Mouse (Mus musculus): ENCODE results near the gene Rab36. TPM values are rescaled to one million over a fixed set of nuclear protein-coding genes. Genes with fewer than 3 reads are reported as not detected.
"Not testable (repeated sequence)": the region's sequence is repeated elsewhere in the genome, so short reads cannot be mapped to it uniquely, and the experiment has no call there.

The Rab36 gene
- polyA plus RNA-seq, 1 experiment from 2014 or later = 6.2 TPM

DNA sequence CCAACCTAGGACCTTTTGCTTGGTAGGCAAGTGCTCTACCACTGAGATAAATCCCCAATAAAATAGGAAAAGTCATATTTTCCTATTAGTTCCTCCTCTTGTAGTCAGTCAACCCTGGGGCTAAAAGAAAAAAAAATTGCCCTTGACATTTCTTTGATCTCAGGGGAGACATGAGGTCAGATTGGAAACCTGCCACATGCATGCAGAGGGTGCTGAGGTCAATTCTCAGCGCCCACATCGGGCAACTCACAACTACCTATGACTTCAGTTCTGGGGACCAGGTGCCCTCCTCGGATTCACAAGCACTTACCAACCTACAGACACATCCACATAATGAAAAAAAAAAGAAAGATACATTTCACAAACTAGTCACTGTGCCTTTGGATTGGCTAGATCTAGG lies 6.6 kb upstream of the Rab36 start:
- Histone ChIP-seq H3K9me3 (ENCODE audit: control insufficient read depth, low read length) (no peaks in the 10 kb centered on the region), H3K27me3 (ENCODE audit: control insufficient read depth, insufficient read depth, low read length) (no peaks in the 10 kb centered on the region; the same call in 1 of the 2 replicates), H3K4me1 (ENCODE audit: control insufficient read depth, insufficient read depth, low read length) (peaks cover 8% of the 10 kb centered on the region; the same call in 1 of the 2 replicates), H3K9ac (ENCODE audit: low read length) (no peak overlapping the region), H3K4me2 (no peak overlapping the region), H3K4me3 (ENCODE audit: low read depth, low read length) (no peak overlapping the region), H3K36me3 (ENCODE audit: control insufficient read depth, insufficient read depth, low read length) (no peaks in the 10 kb centered on the region), H3K27ac (ENCODE audit: low read depth, low read length) (no peak overlapping the region)
- DNase-seq (ENCODE audit: low spot score, missing footprints) (no peak), ATAC-seq (ENCODE audit: low FRiP score) (no peak)
- 92% methylated on average over 3 of the region's 3 CpGs for WGBS

DNA sequence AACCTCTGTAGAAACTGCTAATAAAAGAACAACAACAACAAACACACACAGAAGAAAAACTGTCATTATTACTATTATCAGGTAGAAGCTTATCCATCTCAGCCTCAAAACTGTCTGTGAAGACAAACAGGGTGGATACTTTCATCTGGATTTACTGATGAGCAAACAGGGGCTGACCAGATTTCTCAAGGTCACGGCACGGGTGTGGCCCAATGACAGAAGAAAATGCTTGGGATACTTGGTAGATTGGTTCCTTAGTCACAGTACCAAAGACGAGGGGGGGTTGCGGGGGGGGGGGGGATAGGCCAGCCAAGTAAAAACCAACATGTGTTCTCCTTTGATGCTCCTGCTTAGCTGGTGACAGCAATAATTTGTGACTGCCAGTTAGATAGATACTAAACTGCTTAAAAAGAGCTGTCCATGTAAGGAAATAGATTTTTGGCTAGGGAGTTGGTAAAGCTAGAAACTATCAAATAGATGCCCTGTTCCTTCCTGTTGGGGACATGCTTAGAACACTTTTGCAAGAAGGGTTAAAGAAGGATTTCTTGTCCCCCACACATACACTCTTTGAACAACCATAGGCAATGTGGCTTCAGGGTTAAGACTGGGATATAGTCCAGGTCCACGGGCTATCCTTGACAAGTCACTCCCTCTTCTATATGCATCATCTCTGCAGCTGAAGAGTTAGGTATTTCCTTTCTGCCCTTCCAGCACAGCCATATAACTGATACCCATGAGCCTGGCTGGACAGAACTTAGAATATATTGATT lies 5.3 kb upstream of the Rab36 start:
- H3K27ac ChIP-seq (ENCODE audit: low read depth, low read length) = no peak overlapping the region

DNA sequence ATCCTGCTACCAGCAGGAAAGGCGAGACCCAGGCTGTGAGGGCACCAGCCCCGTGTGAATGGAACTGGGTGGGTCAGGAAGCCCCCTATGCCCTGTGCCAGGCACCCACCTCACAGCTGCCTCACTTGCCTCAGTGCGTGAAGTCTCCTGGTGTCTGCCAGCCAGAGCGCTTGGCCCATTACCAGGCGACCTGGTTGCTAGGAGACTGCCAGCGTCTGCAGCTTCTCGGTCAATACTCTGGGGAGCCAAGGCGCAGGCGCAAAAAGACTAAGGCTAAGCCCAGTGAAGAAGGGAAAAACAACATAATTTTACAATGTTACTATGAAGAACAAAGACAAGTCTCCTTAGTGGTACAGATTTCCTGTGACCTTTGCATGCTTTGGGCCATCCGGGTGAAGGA lies 4.5 kb upstream of the Rab36 start, which contains the start of gene Rsph14:
Rsph14 (minus strand) TSS at position 192 of the 400 bp plus-strand sequence.
- Histone ChIP-seq H3K4me2 (peak within 1 kb of the TSS; percentile 12; the same call in 1 of the 2 replicates), H3K4me3 (ENCODE audit: low read depth, low read length) (no peak within 1 kb of the TSS), H3K27ac (ENCODE audit: low read depth, low read length) (no peak within 1 kb of the TSS), H3K27me3 (ENCODE audit: control insufficient read depth, insufficient read depth, low read length) (no peaks in the 10 kb centered on the region; the same call in 1 of the 2 replicates), H3K36me3 (ENCODE audit: control insufficient read depth, insufficient read depth, low read length) (no peaks in the 10 kb centered on the region), H3K9ac (ENCODE audit: low read length) (no peak within 1 kb of the TSS), H3K4me1 (ENCODE audit: control insufficient read depth, insufficient read depth, low read length) (peaks cover 11% of the 10 kb centered on the region), H3K9me3 (ENCODE audit: control insufficient read depth, low read length) (no peaks in the 10 kb centered on the region)
- WGBS = 28% methylated on average over 10 of the region's 10 CpGs
- DNase-seq (ENCODE audit: low spot score, missing footprints) (peak; percentile 92), ATAC-seq (ENCODE audit: low FRiP score) (peak; percentile 25)

More for the DNA sequence above, 5.3 kb upstream of the Rab36 start:
- Histone ChIP-seq H3K4me2 (no peak overlapping the region), H3K4me3 (ENCODE audit: low read depth, low read length) (no peak overlapping the region), H3K4me1 (ENCODE audit: control insufficient read depth, insufficient read depth, low read length) (peaks cover 8% of the 10 kb centered on the region; the same call in 1 of the 2 replicates), H3K36me3 (ENCODE audit: control insufficient read depth, insufficient read depth, low read length) (no peaks in the 10 kb centered on the region), H3K9me3 (ENCODE audit: control insufficient read depth, low read length) (no peaks in the 10 kb centered on the region), H3K27me3 (ENCODE audit: control insufficient read depth, insufficient read depth, low read length) (no peaks in the 10 kb centered on the region; the same call in 1 of the 2 replicates), H3K9ac (ENCODE audit: low read length) (no peak overlapping the region)
- ATAC-seq (ENCODE audit: low FRiP score) (no peak), DNase-seq (ENCODE audit: low spot score, missing footprints) (no peak)
- WGBS = 72% methylated on average over 5 of the region's 5 CpGs

DNA sequence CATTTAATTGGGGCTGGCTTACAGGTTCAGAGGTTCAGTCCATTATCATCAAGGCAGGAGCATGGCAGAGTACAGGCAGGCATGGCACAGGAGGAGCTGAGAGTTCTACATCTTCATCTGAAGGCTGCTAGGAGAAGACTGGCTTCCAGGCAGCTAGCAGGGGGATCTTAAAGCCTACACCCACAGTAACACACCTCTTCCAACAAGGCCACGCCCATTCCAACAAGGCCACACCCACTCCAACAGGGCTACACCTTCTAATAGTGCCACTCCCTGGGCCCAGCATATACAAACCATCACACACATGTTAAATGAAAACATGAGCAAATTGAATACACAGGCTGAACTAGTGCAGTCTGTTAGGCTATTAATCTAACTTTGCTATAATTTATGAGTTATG lies 5.2 kb downstream of the Rab36 start:
- peaks cover 12% of the 10 kb centered on the region for H3K4me1 ChIP-seq (ENCODE audit: control insufficient read depth, insufficient read depth, low read length)
- H3K9ac ChIP-seq (ENCODE audit: low read length); H3K27ac ChIP-seq (ENCODE audit: low read depth, low read length); H3K4me3 ChIP-seq (ENCODE audit: low read depth, low read length); H3K36me3 ChIP-seq (ENCODE audit: control insufficient read depth, insufficient read depth, low read length); H3K27me3 ChIP-seq (ENCODE audit: control insufficient read depth, insufficient read depth, low read length); H3K4me2 ChIP-seq; ATAC-seq (ENCODE audit: low FRiP score); H3K9me3 ChIP-seq (ENCODE audit: control insufficient read depth, low read length); DNase-seq (ENCODE audit: low spot score, missing footprints): not testable (repeated sequence)
- WGBS = 17% methylated on average over 1 of the region's 1 CpGs

DNA sequence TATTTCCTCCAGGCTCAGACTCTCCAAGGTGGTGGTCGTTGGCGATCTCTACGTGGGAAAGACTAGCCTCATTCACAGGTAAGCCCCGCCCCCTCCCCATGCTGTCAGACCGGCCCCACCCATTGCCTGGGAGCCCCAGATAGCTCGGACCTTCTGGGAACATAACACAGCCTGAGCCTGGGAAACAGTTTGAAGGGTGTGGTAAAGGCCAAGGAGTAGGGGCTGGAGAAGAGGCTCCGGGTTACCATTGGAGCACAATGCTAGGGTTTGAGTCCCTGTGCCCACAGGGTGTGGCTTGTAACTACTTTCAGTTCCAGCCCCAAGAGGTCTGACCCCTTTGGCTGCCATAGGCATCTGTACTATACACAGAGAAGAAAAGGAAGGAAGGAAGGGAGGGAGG lies 7.6 kb downstream of the Rab36 start:
- no peak overlapping the region for H3K27ac ChIP-seq (ENCODE audit: low read depth, low read length)
- 0 out of 2 replicates have a peak, but pooled peaks cover 2% of the 10 kb centered on the region for H3K4me1 ChIP-seq (ENCODE audit: control insufficient read depth, insufficient read depth, low read length)
- H3K9me3 ChIP-seq (ENCODE audit: control insufficient read depth, low read length) = no peaks in the 10 kb centered on the region
- no peak for ATAC-seq (ENCODE audit: low FRiP score)
- WGBS = 44% methylated on average over 7 of the region's 7 CpGs
- H3K4me2 ChIP-seq = no peak overlapping the region
- no peaks in the 10 kb centered on the region for H3K27me3 ChIP-seq (ENCODE audit: control insufficient read depth, insufficient read depth, low read length)
- DNase-seq (ENCODE audit: low spot score, missing footprints) = no peak
- H3K36me3 ChIP-seq (ENCODE audit: control insufficient read depth, insufficient read depth, low read length) = no peaks in the 10 kb centered on the region
- H3K9ac ChIP-seq (ENCODE audit: low read length) = no peak overlapping the region
- H3K4me3 ChIP-seq (ENCODE audit: low read depth, low read length) = no peak overlapping the region

DNA sequence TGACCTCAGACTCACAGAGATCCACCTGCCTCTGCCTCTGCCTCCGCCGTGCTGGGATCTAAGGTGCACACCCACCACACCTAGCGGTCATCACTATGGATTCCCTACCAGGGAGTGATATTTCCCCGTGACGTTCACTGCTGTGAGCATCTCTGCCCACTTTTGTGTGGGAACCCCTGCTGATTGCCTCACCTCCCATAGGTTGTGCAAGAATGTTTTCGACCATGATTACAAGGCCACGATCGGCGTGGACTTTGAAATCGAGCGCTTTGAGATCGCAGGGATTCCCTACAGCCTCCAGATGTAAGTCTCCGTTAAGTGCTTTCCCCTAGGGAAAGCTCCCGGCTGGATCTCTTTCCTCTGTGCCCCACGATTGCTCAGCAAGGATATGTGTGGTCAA lies 9.0 kb downstream of the Rab36 start:
- DNase-seq (ENCODE audit: low spot score, missing footprints) (no peak), ATAC-seq (ENCODE audit: low FRiP score) (no peak)
- no peaks in the 10 kb centered on the region for H3K36me3 ChIP-seq (ENCODE audit: control insufficient read depth, insufficient read depth, low read length)
- H3K4me3 ChIP-seq (ENCODE audit: low read depth, low read length) = no peak overlapping the region
- no peak overlapping the region for H3K4me2 ChIP-seq
- H3K27me3 ChIP-seq (ENCODE audit: control insufficient read depth, insufficient read depth, low read length) = no peaks in the 10 kb centered on the region
- H3K9me3 ChIP-seq (ENCODE audit: control insufficient read depth, low read length) = no peaks in the 10 kb centered on the region
- WGBS = 92% methylated on average over 15 of the region's 15 CpGs
- no peak overlapping the region for H3K9ac ChIP-seq (ENCODE audit: low read length)
- H3K27ac ChIP-seq (ENCODE audit: low read depth, low read length) = no peak overlapping the region
- H3K4me1 ChIP-seq (ENCODE audit: control insufficient read depth, insufficient read depth, low read length) = 0 out of 2 replicates have a peak, but pooled peaks cover 2% of the 10 kb centered on the region

DNA sequence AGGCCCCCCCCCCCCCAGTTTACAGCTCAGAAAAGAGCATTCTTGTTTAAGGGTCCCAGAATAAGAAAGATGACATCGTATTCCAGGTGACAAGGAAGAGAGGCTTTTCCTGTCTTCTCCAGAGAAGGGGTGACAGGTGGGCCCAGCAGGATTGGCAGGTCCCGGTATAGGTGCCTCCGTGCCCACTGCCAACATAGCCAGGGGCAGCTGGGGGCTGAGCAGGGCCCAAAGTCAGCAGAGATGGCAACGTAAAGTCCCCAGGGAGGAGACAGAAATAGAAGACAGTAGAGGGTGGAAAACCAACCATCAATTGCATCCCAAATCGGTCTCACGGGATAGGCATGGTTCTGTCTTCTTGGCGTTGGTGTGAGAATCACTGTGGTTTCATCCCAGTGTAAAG lies 11.9 kb downstream of the Rab36 start:
- 94% methylated on average over 7 of the region's 7 CpGs for WGBS
- no peak for DNase-seq (ENCODE audit: low spot score, missing footprints)

DNA sequence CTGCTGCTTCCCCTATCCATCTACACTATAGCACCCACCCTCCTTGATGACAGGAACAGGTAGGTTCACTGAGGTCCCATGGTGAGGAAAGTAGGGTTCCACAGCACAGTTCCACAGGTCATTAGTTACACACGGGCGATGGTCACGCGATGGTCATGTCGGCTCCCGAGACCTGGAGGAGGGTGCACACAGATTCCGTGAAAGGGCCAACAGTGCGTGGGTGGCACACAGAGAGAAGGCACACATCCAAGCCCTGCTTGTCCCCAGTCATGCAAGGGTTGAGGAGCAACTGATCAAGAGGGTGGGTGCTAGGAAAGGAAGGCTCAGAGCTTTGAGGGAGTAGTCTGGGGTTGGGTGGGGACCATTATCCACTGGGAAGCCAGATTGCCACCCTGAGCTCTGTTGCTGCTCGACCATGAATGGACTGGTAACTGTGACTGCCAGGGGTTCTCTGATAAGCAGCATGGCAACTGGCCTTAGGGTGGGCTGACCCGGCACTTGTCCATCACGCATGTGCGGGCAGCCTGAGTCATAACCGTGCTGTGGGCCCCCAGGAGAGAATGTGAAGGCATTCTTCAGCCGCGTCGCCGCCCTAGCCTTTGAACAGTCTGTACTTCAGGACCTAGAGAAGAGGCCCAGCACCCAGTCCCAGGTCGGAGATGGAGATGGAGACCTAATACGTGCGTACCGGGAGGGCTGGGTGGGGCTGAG lies 14.7 kb downstream of the Rab36 start:
- Histone ChIP-seq H3K4me3 (ENCODE audit: low read depth, low read length) (no peak overlapping the region), H3K27ac (ENCODE audit: low read depth, low read length) (no peak overlapping the region), H3K9ac (ENCODE audit: low read length) (no peak overlapping the region), H3K36me3 (ENCODE audit: control insufficient read depth, insufficient read depth, low read length) (no peaks in the 10 kb centered on the region), H3K4me2 (no peak overlapping the region), H3K27me3 (ENCODE audit: control insufficient read depth, insufficient read depth, low read length) (no peaks in the 10 kb centered on the region), H3K4me1 (ENCODE audit: control insufficient read depth, insufficient read depth, low read length) (peaks cover 7% of the 10 kb centered on the region; the same call in 1 of the 2 replicates), H3K9me3 (ENCODE audit: control insufficient read depth, low read length) (no peaks in the 10 kb centered on the region)
- WGBS = 92% methylated on average over 21 of the region's 21 CpGs
- no peak for ATAC-seq (ENCODE audit: low FRiP score)
- no peak for DNase-seq (ENCODE audit: low spot score, missing footprints)

More for the DNA sequence above, 11.9 kb downstream of the Rab36 start:
- H3K27ac ChIP-seq (ENCODE audit: low read depth, low read length) = no peak overlapping the region
- H3K4me3 ChIP-seq (ENCODE audit: low read depth, low read length) = no peak overlapping the region
- H3K9me3 ChIP-seq (ENCODE audit: control insufficient read depth, low read length) = no peaks in the 10 kb centered on the region
- H3K27me3 ChIP-seq (ENCODE audit: control insufficient read depth, insufficient read depth, low read length) = no peaks in the 10 kb centered on the region
- no peaks in the 10 kb centered on the region for H3K4me1 ChIP-seq (ENCODE audit: control insufficient read depth, insufficient read depth, low read length)
- H3K9ac ChIP-seq (ENCODE audit: low read length) = no peak overlapping the region
- ATAC-seq (ENCODE audit: low FRiP score) = no peak
- no peak overlapping the region for H3K4me2 ChIP-seq
- H3K36me3 ChIP-seq (ENCODE audit: control insufficient read depth, insufficient read depth, low read length) = no peaks in the 10 kb centered on the region

DNA sequence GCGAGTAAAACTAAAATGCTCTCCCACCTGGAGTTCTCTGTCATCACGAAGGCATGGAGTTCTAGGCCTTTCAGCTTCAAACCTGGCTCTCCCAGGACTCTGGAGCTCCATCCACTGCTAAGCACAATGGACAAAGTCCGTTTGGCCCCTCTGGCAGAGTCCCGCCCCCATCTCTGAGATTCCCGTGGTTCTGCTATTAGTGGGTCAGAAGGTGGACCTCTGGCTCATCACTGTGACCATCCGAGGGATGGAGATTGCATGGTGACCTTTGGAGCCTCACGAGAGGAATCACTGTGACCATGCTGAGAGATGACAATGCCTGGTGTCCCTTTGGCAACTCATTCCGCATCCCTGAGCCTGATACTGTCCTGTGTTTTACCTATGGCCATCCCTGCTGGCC lies 16.0 kb downstream of the Rab36 start:
- H3K9ac ChIP-seq (ENCODE audit: low read length) = no peak overlapping the region
- H3K27ac ChIP-seq (ENCODE audit: low read depth, low read length) = no peak overlapping the region
- WGBS = 79% methylated on average over 8 of the region's 8 CpGs
- peaks cover 7% of the 10 kb centered on the region; the same call in 1 of the 2 replicates for H3K4me1 ChIP-seq (ENCODE audit: control insufficient read depth, insufficient read depth, low read length)
- no peak overlapping the region for H3K4me3 ChIP-seq (ENCODE audit: low read depth, low read length)
- DNase-seq (ENCODE audit: low spot score, missing footprints) (no peak), ATAC-seq (ENCODE audit: low FRiP score) (no peak)
- no peak overlapping the region for H3K4me2 ChIP-seq
- H3K27me3 ChIP-seq (ENCODE audit: control insufficient read depth, insufficient read depth, low read length) = no peaks in the 10 kb centered on the region
- no peaks in the 10 kb centered on the region for H3K36me3 ChIP-seq (ENCODE audit: control insufficient read depth, insufficient read depth, low read length)
- no peaks in the 10 kb centered on the region for H3K9me3 ChIP-seq (ENCODE audit: control insufficient read depth, low read length)
